7 mouse cellular contexts compared by ENCODE assay signal in the genomic region with DNA sequence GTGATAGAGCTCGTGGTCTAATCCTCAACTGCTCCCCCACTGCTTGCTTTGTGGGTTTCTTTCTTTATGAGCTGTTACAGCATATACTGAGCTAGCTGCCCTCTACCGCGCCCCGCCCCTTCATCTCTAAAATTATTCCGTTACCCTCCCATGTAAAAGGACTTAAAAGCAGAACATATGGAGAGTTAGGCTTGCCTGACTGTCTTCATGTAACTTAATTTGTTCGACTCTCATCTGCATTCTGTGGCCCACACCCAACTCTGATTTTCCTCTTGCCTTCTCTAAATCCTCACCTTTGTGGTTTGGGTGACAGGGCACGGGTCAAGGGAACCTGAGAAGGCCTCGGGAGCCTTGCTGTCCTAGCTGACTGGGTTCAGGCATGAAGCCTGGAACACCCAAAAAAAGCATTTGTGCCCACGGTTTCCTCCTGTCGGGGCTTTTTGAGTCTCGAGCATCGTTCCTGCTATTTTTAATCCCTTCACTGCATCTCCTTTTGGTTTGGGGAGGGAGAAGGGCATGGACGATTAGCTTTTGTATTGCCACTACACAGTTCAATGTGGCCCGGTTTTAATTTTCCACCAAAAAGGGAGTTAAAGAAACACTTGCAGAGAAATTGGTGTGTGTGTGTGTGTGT. TPM values are rescaled to one million over a fixed set of nuclear protein-coding genes. Genes with fewer than 3 reads are reported as not detected.
DNase-seq lines count a peak whose midpoint lies in the region; ATAC-seq lines count a peak whose summit lies in the region.

No protein-coding gene starts in this region.

- WGBS in embryonic facial prominence, embryonic 14.5 days = 29% methylated on average over 14 of the region's 14 CpGs

- H3K27me3 ChIP-seq in embryonic facial prominence, embryonic 14.5 days (replicated peaks; ENCODE audit: control insufficient read depth, insufficient read depth, low read length) = no peaks in the 10 kb centered on the region

- no peak for ATAC-seq in embryonic facial prominence, embryonic 14.5 days (ENCODE audit: low read depth)
- ATAC-seq in hematopoietic stem cell, adult 5-6 weeks (replicated peaks in 1 of 2; ENCODE audit: insufficient read depth in 1 of 2, low FRiP score in 2 of 2, low TSS enrichment in 1 of 2, low read depth in 1 of 2, poor library complexity in 2 of 2, severe bottlenecking in 2 of 2) = peak; percentile 15 to 31; a peak in 3 of 4 replicates
- ATAC-seq in megakaryocyte progenitor cell, adult 5-6 weeks (replicated peaks; ENCODE audit: poor library complexity) = peak; percentile 40

- no peak overlapping the region for H3K4me3 ChIP-seq in embryonic facial prominence, embryonic 14.5 days (ENCODE audit: low read depth, low read length)

- no peak overlapping the region for H3K27ac ChIP-seq in embryonic facial prominence, embryonic 14.5 days (replicated peaks; ENCODE audit: low read depth, low read length)

- H3K9ac ChIP-seq in embryonic facial prominence, embryonic 14.5 days (ENCODE audit: low read depth, low read length) = 0 out of 2 replicates have a peak overlapping the region, but pooled peaks have one; percentile 10

- no peaks in the 10 kb centered on the region for H3K9me3 ChIP-seq in embryonic facial prominence, embryonic 14.5 days (ENCODE audit: control insufficient read depth, low read length)

- H3K36me3 ChIP-seq in embryonic facial prominence, embryonic 14.5 days (ENCODE audit: control insufficient read depth, insufficient read depth, low read length) = no peaks in the 10 kb centered on the region

- peak overlapping the region; percentile 90 for H3K4me2 ChIP-seq in embryonic facial prominence, embryonic 14.5 days (ENCODE audit: low read depth, low read length)

- peak; percentile 49 for DNase-seq in layer of hippocampus, adult 11-12 months (ENCODE audit: low spot score)
- DNase-seq in layer of hippocampus, adult 9-10 months (ENCODE audit: low spot score) = no peak
- no peak for DNase-seq in embryonic facial prominence, embryonic 14.5 days (ENCODE audit: low spot score)
- DNase-seq in Muller cell, postnatal 12 days (ENCODE audit: inconsistent ontology term) = no peak
- no peak for DNase-seq in T-cell, adult 2 months (ENCODE audit: low spot score)

- H3K4me1 ChIP-seq in embryonic facial prominence, embryonic 14.5 days (ENCODE audit: control insufficient read depth, insufficient read depth, low read length) = peaks cover 15% of the 10 kb centered on the region

RNA-seq across cellular contexts. Expression of a gene that starts 1.4 kb away (rescaled TPM):
- polyA plus RNA-seq in embryonic facial prominence, embryonic 14.5 days (2014; fragmentation: Nextera tagmentation; extraction: Ambion mirVana) = 6.7 and 7.8 TPM in 2 replicates
- 9.0 and 14.1 TPM in 2 replicates for total RNA-seq in hematopoietic stem cell, adult 5-6 weeks (2017)
- total RNA-seq in megakaryocyte progenitor cell, adult 5-6 weeks (2015) = 14.4 and 23.3 TPM in 2 replicates
- 15.8 and 21.4 TPM in 2 replicates for total RNA-seq in megakaryocyte progenitor cell, adult 5-6 weeks (2017)
